8 mouse cellular contexts compared by ENCODE assay signal in the genomic region with DNA sequence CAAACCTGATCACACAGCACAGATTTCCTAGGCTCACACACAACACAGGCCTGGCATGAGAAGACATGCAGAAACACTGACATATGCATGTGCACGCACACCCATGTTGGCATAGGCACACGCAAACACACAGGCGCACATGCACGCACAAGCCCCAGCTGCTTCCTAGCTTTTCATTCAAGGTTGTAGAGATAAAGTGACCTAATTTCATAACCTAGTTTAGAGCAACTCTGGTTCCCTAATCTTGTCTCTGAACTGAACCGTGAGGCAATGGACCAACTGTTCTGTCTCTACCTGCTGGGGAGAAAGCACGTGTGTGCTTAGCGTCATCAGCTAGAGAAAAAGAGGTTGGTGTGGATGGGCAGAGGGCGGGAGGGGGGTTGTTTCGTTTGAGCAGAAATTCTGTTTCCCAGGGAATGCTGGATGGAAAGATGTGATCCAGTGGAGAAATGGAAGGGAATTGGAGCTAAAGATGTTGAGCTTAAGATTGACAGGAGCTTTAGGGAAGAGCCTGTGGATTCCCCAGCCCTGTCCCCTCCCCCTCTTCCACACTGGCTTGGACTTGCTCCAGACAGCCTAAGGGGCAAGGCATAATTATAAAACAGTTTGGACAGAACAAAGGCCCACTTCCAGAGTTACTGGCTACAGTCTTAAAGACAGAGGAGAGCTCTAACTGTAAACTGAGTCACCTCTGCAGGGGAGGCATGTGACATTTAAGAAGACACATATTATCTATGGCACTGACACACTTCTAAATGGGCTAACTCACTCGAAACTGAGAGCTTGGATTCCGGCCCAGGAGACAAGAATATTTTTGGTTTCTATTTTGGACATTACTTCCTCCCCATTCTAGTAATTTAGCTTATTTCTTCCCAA.
A peak's percentile ranks its signal among the peaks of the same experiment; 100 is the strongest.
DNase-seq lines count a peak whose midpoint lies in the region; ATAC-seq and TF ChIP-seq lines count a peak whose summit lies in the region.

No protein-coding gene starts in this region.

- no peak for ATAC-seq in lung, postnatal 0 days
- no peak for ATAC-seq in megakaryocyte-erythroid progenitor cell, adult 5-6 weeks (replicated peaks; ENCODE audit: low FRiP score, low TSS enrichment, poor library complexity, severe bottlenecking)

- no peaks in the 10 kb centered on the region for H3K9me3 ChIP-seq in lung, postnatal 0 days (ENCODE audit: low read length)

- TF ChIP-seq EP300 in lung, postnatal 0 days (IDR thresholded peaks at IDR 0.05): no peak

- H3K9ac ChIP-seq in lung, postnatal 0 days (replicated peaks; ENCODE audit: low read depth): no peak overlapping the region

- TF ChIP-seq CTCF in lung, postnatal 0 days (IDR thresholded peaks at IDR 0.05): no peak
- TF ChIP-seq CTCF in lung, adult 2 months (IDR thresholded peaks at IDR 0.05; ENCODE audit: insufficient read depth, low read length): no peak

- H3K4me1 ChIP-seq in lung, postnatal 0 days (ENCODE audit: insufficient read depth, low read depth, low read length): peaks cover 4% of the 10 kb centered on the region; the same call in 1 of the 2 replicates
- no peaks in the 10 kb centered on the region for H3K4me1 ChIP-seq in lung, adult 2 months (ENCODE audit: control insufficient read depth, insufficient read depth, low read length)

- no peak for TF ChIP-seq POLR2A in lung, adult 2 months (IDR thresholded peaks at IDR 0.05; ENCODE audit: borderline replicate concordance, extremely low read depth, low read depth, low read length)

- H3K27me3 ChIP-seq in lung, postnatal 0 days (replicated peaks; ENCODE audit: insufficient read depth, low read length): no peaks in the 10 kb centered on the region

- DNase-seq in embryo, embryonic 11 days: peak; percentile 14
- DNase-seq in embryo, embryonic 9.5 days (ENCODE audit: extremely low spot score): no peak
- peak; percentile 11 for DNase-seq in lung, postnatal 0 days (ENCODE audit: low spot score)
- no peak for DNase-seq in lung, adult 2 months
- DNase-seq in frontal cortex, postnatal 36 days (ENCODE audit: low spot score in 2 of 2): peak; percentile 19 to 71
- peak; percentile 1 for DNase-seq in lung, postnatal 14 days
- no peak for DNase-seq in natural killer cell, adult 2 months (ENCODE audit: low spot score in 2 of 2)

- H3K4me2 ChIP-seq in lung, postnatal 0 days (replicated peaks; ENCODE audit: low read depth, low read length): no peak overlapping the region

- WGBS in lung, postnatal 0 days: 65% methylated on average over 11 of the region's 11 CpGs
- WGBS in lung, adult 2 months: 67% methylated on average over 11 of the region's 11 CpGs

- no peak overlapping the region for H3K4me3 ChIP-seq in lung, postnatal 0 days (ENCODE audit: low read depth, low read length)
- H3K4me3 ChIP-seq in lung, adult 2 months (replicated peaks; ENCODE audit: extremely low read depth, low read depth, low read length): no peak overlapping the region

- no peaks in the 10 kb centered on the region for H3K36me3 ChIP-seq in lung, postnatal 0 days (ENCODE audit: insufficient read depth, low read length)

- no peak overlapping the region for H3K27ac ChIP-seq in lung, postnatal 0 days (ENCODE audit: low read length)

Comparison
In these comparisons a context has a peak if more than half of its experiments do, and no peak if none do; other contexts are left out.
1. DNase-seq: peak in embryo, embryonic 11 days (single experiment), lung, postnatal 0 days (single experiment), frontal cortex, postnatal 36 days (2 of 2) and lung, postnatal 14 days (single experiment); none in embryo, embryonic 9.5 days (single experiment), lung, adult 2 months (single experiment) and natural killer cell, adult 2 months (0 of 2).